8 mouse cellular contexts compared by ENCODE assay signal in the genomic region with DNA sequence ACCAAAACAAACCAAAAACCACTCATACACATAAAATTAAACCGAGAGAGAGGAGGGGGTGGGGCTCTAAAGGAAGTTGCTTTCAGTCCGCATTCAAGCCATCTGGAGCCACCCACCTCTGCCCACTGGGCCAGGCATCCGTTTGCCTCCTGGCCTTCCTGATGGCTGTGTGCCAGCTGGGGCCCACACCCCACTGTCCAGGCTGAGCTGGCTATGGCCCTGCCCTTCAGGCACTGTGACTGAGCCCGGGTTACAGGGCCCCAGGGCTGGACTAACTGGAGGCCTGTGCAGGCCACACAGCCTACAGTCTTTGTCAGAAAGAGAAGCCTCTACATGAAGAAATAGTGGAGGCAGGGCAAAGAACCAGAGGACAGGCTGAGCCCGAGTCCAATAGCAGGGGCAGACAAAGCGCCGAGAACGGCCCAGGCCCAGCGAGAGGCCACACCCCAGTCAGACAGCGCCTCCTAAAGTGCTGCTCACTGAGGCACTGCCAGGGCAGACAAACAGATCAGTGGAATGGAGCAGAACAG. TPM values are rescaled to one million over a fixed set of nuclear protein-coding genes. Genes with fewer than 3 reads are reported as not detected.
DNase-seq lines count a peak whose midpoint lies in the region; ATAC-seq and TF ChIP-seq lines count a peak whose summit lies in the region.

No protein-coding gene starts in this region.

- H3K4me1 ChIP-seq in intestine, postnatal 0 days (replicated peaks; ENCODE audit: control insufficient read depth, insufficient read depth, low read length): no peaks in the 10 kb centered on the region
- peaks cover 43% of the 10 kb centered on the region for H3K4me1 ChIP-seq in lung, embryonic 16.5 days (replicated peaks; ENCODE audit: control insufficient read depth, insufficient read depth, low read length)

- H3K4me2 ChIP-seq in intestine, postnatal 0 days (replicated peaks; ENCODE audit: low read depth): peak overlapping the region; percentile 28
- peak overlapping the region; percentile 21; the same call in 1 of the 2 replicates for H3K4me2 ChIP-seq in lung, embryonic 16.5 days (ENCODE audit: low read depth, low read length)

- WGBS in intestine, postnatal 0 days: 27% methylated on average over 10 of the region's 10 CpGs
- WGBS in lung, embryonic 16.5 days: 36% methylated on average over 10 of the region's 10 CpGs

- peak; percentile 57 for TF ChIP-seq CTCF in intestine, postnatal 0 days (IDR thresholded peaks at IDR 0.05; ENCODE audit: low read depth)

- no peaks in the 10 kb centered on the region for H3K9me3 ChIP-seq in intestine, postnatal 0 days (ENCODE audit: control insufficient read depth)
- no peaks in the 10 kb centered on the region for H3K9me3 ChIP-seq in lung, embryonic 16.5 days (ENCODE audit: control insufficient read depth, low read length)

- no peaks in the 10 kb centered on the region for H3K36me3 ChIP-seq in intestine, postnatal 0 days (ENCODE audit: control insufficient read depth, insufficient read depth)
- no peaks in the 10 kb centered on the region for H3K36me3 ChIP-seq in lung, embryonic 16.5 days (ENCODE audit: control insufficient read depth, insufficient read depth, low read length)

- DNase-seq in retina, postnatal 1 day: peak; percentile 59
- DNase-seq in retina, embryonic 14.5 days (ENCODE audit: low spot score): no peak
- DNase-seq in yolk sac, embryonic 10.5 days (ENCODE audit: low spot score): no peak
- no peak for DNase-seq in frontal cortex, postnatal 36 days (ENCODE audit: low spot score in 2 of 2)

- no peak overlapping the region for H3K4me3 ChIP-seq in intestine, postnatal 0 days (ENCODE audit: low read depth, low read length)
- no peak overlapping the region for H3K4me3 ChIP-seq in lung, embryonic 16.5 days (ENCODE audit: low read length)

- H3K9ac ChIP-seq in intestine, postnatal 0 days (ENCODE audit: low read depth, low read length): no peak overlapping the region
- peak overlapping the region; percentile 60 for H3K9ac ChIP-seq in lung, embryonic 16.5 days (ENCODE audit: low read length)

- peak; percentile 79 for ATAC-seq in erythroid progenitor cell, adult 5-6 weeks (replicated peaks; ENCODE audit: low FRiP score, poor library complexity, severe bottlenecking)
- ATAC-seq in intestine, postnatal 0 days: peak; percentile 82
- ATAC-seq in lung, embryonic 16.5 days (ENCODE audit: low read depth): peak; percentile 73
- ATAC-seq in neutrophil, adult 5-6 weeks (ENCODE audit: extremely low read depth, insufficient number of reproducible peaks, low FRiP score, poor library complexity, severe bottlenecking): peak; percentile 81

- no peaks in the 10 kb centered on the region for H3K27me3 ChIP-seq in intestine, postnatal 0 days (replicated peaks; ENCODE audit: control insufficient read depth, insufficient read depth, low read length)
- no peaks in the 10 kb centered on the region for H3K27me3 ChIP-seq in lung, embryonic 16.5 days (ENCODE audit: control insufficient read depth, insufficient read depth, low read depth, low read length)

- H3K27ac ChIP-seq in intestine, postnatal 0 days (ENCODE audit: low read depth, low read length): peak overlapping the region; percentile 77
- peak overlapping the region; percentile 77 for H3K27ac ChIP-seq in lung, embryonic 16.5 days (ENCODE audit: low read length)

RNA-seq across cellular contexts. Expression of a gene that starts 13.0 kb away (rescaled TPM):
- total RNA-seq in erythroid progenitor cell, adult 5-6 weeks (2015; ENCODE audit: low replicate concordance): 46.5 and 52.4 TPM in 2 replicates
- total RNA-seq in erythroid progenitor cell, adult 5-6 weeks (2017; ENCODE audit: low replicate concordance): 51.3 and 72.5 TPM in 2 replicates
- polyA plus RNA-seq in intestine, postnatal 0 days (2015; fragmentation: Nextera tagmentation; extraction: Ambion mirVana): 3.3 and 3.4 TPM in 2 replicates
- 9.6 and 10.1 TPM in 2 replicates for polyA plus RNA-seq in lung, embryonic 16.5 days (2015; fragmentation: Nextera tagmentation; extraction: Ambion mirVana)
- 7.6 and 11.2 TPM in 2 replicates for total RNA-seq in neutrophil, adult 5-6 weeks (2017)

RNA-seq across cellular contexts. Expression of a gene that starts 19.8 kb away (rescaled TPM):
- total RNA-seq in erythroid progenitor cell, adult 5-6 weeks (2015; ENCODE audit: low replicate concordance): 4.0 and 4.6 TPM in 2 replicates
- 15.4 and 17.2 TPM in 2 replicates for total RNA-seq in erythroid progenitor cell, adult 5-6 weeks (2017; ENCODE audit: low replicate concordance)
- 0.10 and 0.26 TPM in 2 replicates for polyA plus RNA-seq in intestine, postnatal 0 days (2015; fragmentation: Nextera tagmentation; extraction: Ambion mirVana)
- polyA plus RNA-seq in lung, embryonic 16.5 days (2015; fragmentation: Nextera tagmentation; extraction: Ambion mirVana): 0.25 and 0.73 TPM in 2 replicates
- 0.61 and 1.4 TPM in 2 replicates for total RNA-seq in neutrophil, adult 5-6 weeks (2017)

RNA-seq across cellular contexts. Expression of a gene that starts 34.2 kb away (rescaled TPM):
- total RNA-seq in erythroid progenitor cell, adult 5-6 weeks (2015; ENCODE audit: low replicate concordance): 1.1 TPM in 1 of 2 replicates, not detected in the other
- not detected in 2 replicates for total RNA-seq in erythroid progenitor cell, adult 5-6 weeks (2017; ENCODE audit: low replicate concordance)
- polyA plus RNA-seq in intestine, postnatal 0 days (2015; fragmentation: Nextera tagmentation; extraction: Ambion mirVana): 0.08 and 0.21 TPM in 2 replicates
- 0.13 and 0.36 TPM in 2 replicates for polyA plus RNA-seq in lung, embryonic 16.5 days (2015; fragmentation: Nextera tagmentation; extraction: Ambion mirVana)
- total RNA-seq in neutrophil, adult 5-6 weeks (2017): not detected in 2 replicates

RNA-seq across cellular contexts. Expression of a gene that starts 45.7 kb away (rescaled TPM):
- 3.4 and 5.4 TPM in 2 replicates for total RNA-seq in erythroid progenitor cell, adult 5-6 weeks (2015; ENCODE audit: low replicate concordance)
- 5.1 and 5.8 TPM in 2 replicates for total RNA-seq in erythroid progenitor cell, adult 5-6 weeks (2017; ENCODE audit: low replicate concordance)
- polyA plus RNA-seq in intestine, postnatal 0 days (2015; fragmentation: Nextera tagmentation; extraction: Ambion mirVana): 24.0 and 25.0 TPM in 2 replicates
- 9.9 and 11.3 TPM in 2 replicates for polyA plus RNA-seq in lung, embryonic 16.5 days (2015; fragmentation: Nextera tagmentation; extraction: Ambion mirVana)
- 11.0 and 12.6 TPM in 2 replicates for total RNA-seq in neutrophil, adult 5-6 weeks (2017)
